Mouse (Mus musculus) liver, embryonic 14.5 days (tissue): ENCODE measurements around the gene Abl1. TPM values are rescaled to one million over a fixed set of nuclear protein-coding genes. Genes with fewer than 3 reads are reported as not detected.
"Not testable (repeated sequence)": the region's sequence is repeated elsewhere in the genome, so short reads cannot be mapped to it uniquely, and the experiment has no call there.

Experiments
- ATAC-seq: fragments of 200-750 bp; cut with Nextera tagmentation; 2 replicates; pipeline ENCODE4 v1.8.0; 2017; ENCODE audit warnings: moderate number of reproducible peaks, mild to moderate bottlenecking, moderate library complexity; ENCODE audit not compliant: insufficient read depth
- DNase-seq, 3 experiments: peaks; one replicate each; pipeline ENCODE4 v3.0.0-alpha.2; 2012 to 2013; ENCODE audit warnings: low read depth in 3 of 3, low spot score in 3 of 3
- H3K27ac ChIP-seq: fragments of 300-500 bp; sonication (generic); 2 replicates; pipeline ENCODE4 v1.5.1; 2014; ENCODE audit warnings: moderate library complexity, mild to moderate bottlenecking, control low read depth, inconsistent platforms
- H3K27me3 ChIP-seq: fragments of 300-500 bp; sonication (generic); 2 replicates; pipeline ENCODE4 v1.6.1; 2014; ENCODE audit warnings: mild to moderate bottlenecking, low read length, moderate library complexity; ENCODE audit not compliant: control insufficient read depth, insufficient read depth
- H3K36me3 ChIP-seq: fragments of 300-500 bp; sonication (generic); replicated peaks from 2 replicates; pipeline ENCODE4 v1.6.1; 2014; ENCODE audit warnings: low read depth; ENCODE audit not compliant: control insufficient read depth, insufficient read depth
- H3K4me1 ChIP-seq, 2 experiments: fragments of 200-500 bp in 1 of 2; fragments of 300-500 bp in 1 of 2; sonication (generic) in 1 of 2; replicated peaks; 2 replicates each; pipeline ENCODE4 v1.6.1; 2012 to 2014; ENCODE audit warnings: antibody characterized with exemption in 1 of 2, inconsistent platforms in 1 of 2, low read length in 1 of 2; ENCODE audit not compliant: control insufficient read depth in 2 of 2, insufficient read depth in 2 of 2
- H3K4me2 ChIP-seq: fragments of 300-500 bp; sonication (generic); 2 replicates; pipeline ENCODE4 v1.6.1; 2014; ENCODE audit warnings: low read depth, mild to moderate bottlenecking, control low read depth, moderate library complexity
- H3K4me3 ChIP-seq, 2 experiments: fragments of 200-500 bp in 1 of 2; fragments of 300-500 bp in 1 of 2; sonication (generic) in 1 of 2; 2 replicates each; pipeline ENCODE4 v1.5.1; 2012 to 2014; ENCODE audit warnings: low read depth in 2 of 2, low read length in 2 of 2, mild to moderate bottlenecking in 2 of 2, control low read depth in 1 of 2, inconsistent platforms in 1 of 2, moderate library complexity in 1 of 2; ENCODE audit not compliant: insufficient read depth in 1 of 2
- H3K9ac ChIP-seq: fragments of 300-500 bp; sonication (generic); replicated peaks from 2 replicates; pipeline ENCODE4 v1.6.1; 2014; ENCODE audit warnings: mild to moderate bottlenecking, control low read depth, moderate library complexity
- H3K9me3 ChIP-seq: fragments of 300-500 bp; sonication (generic); 2 replicates; pipeline ENCODE4 v1.6.1; 2016; ENCODE audit warnings: low read length, mixed read lengths; ENCODE audit not compliant: control insufficient read depth
- CTCF ChIP-seq: IDR thresholded peaks from 2 replicates; pipeline ENCODE4 v1.5.1; 2016; ENCODE audit warnings: antibody characterized with exemption, low read depth, control low read depth
- EP300 ChIP-seq: IDR thresholded peaks from 2 replicates; pipeline ENCODE4 v1.6.1; 2016; ENCODE audit warnings: antibody characterized with exemption, low read depth
- WGBS: fragments of 180-500 bp; shearing (Covaris S2); extraction: QIAGEN DNeasy Blood & Tissue Kit; methylation state at CpG from one replicate; pipeline ENCODE4 v1.1.7; 2014; ENCODE audit not compliant: insufficient replicate concordance; 5-methylcytosine and 5-hydroxymethylcytosine counted together
- polyA plus RNA-seq, 2 experiments: library from polyadenylated mRNA; depleted of rRNA in 1 of 2; stranded (reverse) in 1 of 2; unstranded in 1 of 2; fragments of >200 nt; fragmentation: Nextera tagmentation in 1 of 2; extraction: Ambion mirVana in 1 of 2; gene quantifications; 2 replicates each; pipeline versions ENCODE4 v1.2.1 to v1.2.3; 2012 to 2014

The Abl1 gene
- polyA plus RNA-seq, 2 experiments: 4.8 to 9.6 TPM

DNA sequence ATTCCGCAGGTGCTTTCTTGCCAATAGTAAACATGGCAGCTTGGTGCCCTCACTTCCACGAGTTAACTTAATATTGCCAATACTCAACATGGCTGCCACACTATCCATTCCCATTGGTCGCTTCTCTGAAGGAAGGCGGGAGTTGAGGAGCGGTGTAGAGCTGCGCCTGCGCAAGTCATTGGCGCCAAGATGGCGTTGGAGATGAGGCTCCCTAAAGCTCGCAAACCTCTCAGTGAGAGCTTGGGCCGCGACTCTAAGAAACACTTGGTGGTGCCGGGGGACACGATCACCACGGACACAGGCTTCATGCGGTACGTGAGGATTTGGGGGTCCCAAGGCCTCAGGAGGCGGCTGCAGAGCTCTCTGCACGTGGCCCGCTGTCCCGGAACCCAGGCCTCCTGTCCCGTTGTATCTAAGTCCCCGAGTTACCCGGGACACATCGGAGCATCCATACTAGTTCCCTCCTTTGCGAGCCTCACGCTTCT is 17.6 kb upstream of the Abl1 start, which contains the start of gene Exosc2:
Exosc2 (plus strand) TSS at position 165 of the 485 bp plus-strand sequence.
- Histone ChIP-seq H3K4me2 (peak within 1 kb of the TSS; percentile 70), H3K9me3 (no peaks in the 10 kb centered on the region), H3K36me3 (peaks cover 26% of the 10 kb centered on the region), H3K27ac (no peak within 1 kb of the TSS), H3K9ac (peak within 1 kb of the TSS; percentile 75), H3K27me3 (no peaks in the 10 kb centered on the region), H3K4me1 (peaks cover 4 to 11% of the 10 kb centered on the region in 2 experiments), H3K4me3 (peak within 1 kb of the TSS; percentile 75 to 90)
- DNase-seq (peak; percentile 94 to 97 (median 94)), ATAC-seq (peak; percentile 94)
- WGBS: 2% methylated on average over 27 of the region's 27 CpGs
- TF ChIP-seq EP300: no peak
- TF ChIP-seq CTCF: no peak

DNA sequence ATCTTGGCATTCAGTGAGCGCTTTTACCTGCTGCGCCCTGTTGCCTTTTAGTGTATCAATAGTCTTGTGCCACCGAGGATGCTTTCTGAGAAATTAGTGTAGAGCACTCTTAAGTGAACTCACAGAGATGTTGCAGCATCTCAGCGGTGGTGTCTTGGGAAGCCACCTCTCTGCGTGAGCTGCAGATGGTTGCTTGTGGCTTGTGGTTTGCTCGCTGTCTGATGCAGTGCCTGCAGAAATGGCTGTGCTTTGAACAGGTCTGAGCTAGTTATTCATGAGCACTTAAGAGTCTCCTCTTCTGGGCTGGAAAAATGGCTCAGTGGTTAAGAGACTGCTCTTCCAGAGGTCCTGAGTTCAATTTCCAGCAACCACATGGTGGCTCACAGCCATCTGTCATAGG is 9.5 kb upstream of the Abl1 start:
- Histone ChIP-seq H3K9me3 (no peaks in the 10 kb centered on the region), H3K27me3 (no peaks in the 10 kb centered on the region), H3K4me2 (no peak overlapping the region), H3K4me1 (no peaks in the 10 kb centered on the region), H3K36me3 (peaks cover 52% of the 10 kb centered on the region), H3K4me3 (no peak overlapping the region), H3K27ac (no peak overlapping the region), H3K9ac (no peak overlapping the region)
- DNase-seq: no peak
- no peak for TF ChIP-seq CTCF
- no peak for TF ChIP-seq EP300
- 72% methylated on average over 6 of the region's 6 CpGs for WGBS
- ATAC-seq: no peak

DNA sequence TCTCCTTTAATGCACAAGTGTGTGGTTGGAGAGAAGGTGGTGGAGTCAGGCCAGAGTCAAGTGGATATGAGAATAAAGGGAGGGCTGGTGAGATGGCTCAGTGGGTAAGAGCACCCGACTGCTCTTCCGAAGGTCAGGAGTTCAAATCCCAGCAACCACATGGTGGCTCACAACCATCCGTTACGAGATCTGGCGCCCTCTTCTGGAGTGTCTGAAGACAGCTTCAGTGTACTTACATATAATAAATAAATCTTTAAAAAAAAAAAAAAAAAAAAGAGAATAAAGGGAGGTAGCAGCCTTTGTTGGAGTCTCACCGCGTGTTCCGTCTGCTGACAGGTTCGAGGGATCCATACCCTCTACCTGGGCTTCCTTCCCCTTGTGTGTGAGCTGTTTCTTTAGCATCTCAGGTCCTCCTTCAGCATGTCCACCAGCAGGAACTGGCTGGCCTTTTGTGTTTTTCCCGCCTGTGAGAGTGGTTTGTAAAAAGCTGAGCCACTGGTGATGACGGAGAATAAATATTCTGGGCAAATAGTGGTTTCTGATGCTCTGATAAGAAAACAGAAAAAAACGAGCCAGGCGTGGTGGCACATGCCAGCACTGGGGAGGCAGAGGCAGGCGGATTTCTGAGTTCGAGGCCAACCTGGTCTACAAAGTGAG is 7.0 kb upstream of the Abl1 start:
- not testable (repeated sequence) for ATAC-seq, H3K27me3 ChIP-seq, DNase-seq, H3K4me1 ChIP-seq, H3K9ac ChIP-seq, H3K9me3 ChIP-seq, H3K27ac ChIP-seq, H3K4me3 ChIP-seq, H3K4me2 ChIP-seq
- 67% methylated on average over 15 of the region's 15 CpGs for WGBS
- peak; percentile 27; the same call in 1 of the 2 replicates for TF ChIP-seq CTCF
- peaks cover 31% of the 10 kb centered on the region for H3K36me3 ChIP-seq

GRCm38 (mm10) chr2:31681731-31682235 is 6.4 kb upstream of the Abl1 start:
- Histone ChIP-seq H3K9ac (no peak overlapping the region), H3K4me1 (no peaks in the 10 kb centered on the region), H3K27ac (no peak overlapping the region), H3K27me3 (no peaks in the 10 kb centered on the region), H3K9me3 (no peaks in the 10 kb centered on the region), H3K36me3 (peaks cover 25% of the 10 kb centered on the region), H3K4me3 (no peak overlapping the region), H3K4me2 (no peak overlapping the region)
- ATAC-seq: no peak
- DNase-seq: no peak
- 72% methylated on average over 6 of the region's 6 CpGs for WGBS
- TF ChIP-seq CTCF: no peak
- TF ChIP-seq EP300: no peak

- Histone ChIP-seq H3K4me1 (peaks cover 3 to 7% of the 10 kb centered on the region in 2 experiments; a peak in 3 of 4 replicates), H3K27me3 (no peaks in the 10 kb centered on the region), H3K9ac (no peak overlapping the region), H3K36me3 (peaks cover 13% of the 10 kb centered on the region), H3K4me2 (no peak overlapping the region), H3K9me3 (no peaks in the 10 kb centered on the region), H3K4me3 (no peak overlapping the region), H3K27ac (no peak overlapping the region)
- WGBS: 18% methylated on average over 2 of the region's 2 CpGs
- ATAC-seq (no peak), DNase-seq (peak in 2 of 3 experiments; percentile 34 to 41)
- TF ChIP-seq CTCF (peak; percentile 75), EP300 (no peak)
These were observed 4.5 kb upstream of the Abl1 start for GRCm38 (mm10) chr2:31683666-31684065.
